8 mouse cellular contexts compared by ENCODE assay signal in the genomic region with DNA sequence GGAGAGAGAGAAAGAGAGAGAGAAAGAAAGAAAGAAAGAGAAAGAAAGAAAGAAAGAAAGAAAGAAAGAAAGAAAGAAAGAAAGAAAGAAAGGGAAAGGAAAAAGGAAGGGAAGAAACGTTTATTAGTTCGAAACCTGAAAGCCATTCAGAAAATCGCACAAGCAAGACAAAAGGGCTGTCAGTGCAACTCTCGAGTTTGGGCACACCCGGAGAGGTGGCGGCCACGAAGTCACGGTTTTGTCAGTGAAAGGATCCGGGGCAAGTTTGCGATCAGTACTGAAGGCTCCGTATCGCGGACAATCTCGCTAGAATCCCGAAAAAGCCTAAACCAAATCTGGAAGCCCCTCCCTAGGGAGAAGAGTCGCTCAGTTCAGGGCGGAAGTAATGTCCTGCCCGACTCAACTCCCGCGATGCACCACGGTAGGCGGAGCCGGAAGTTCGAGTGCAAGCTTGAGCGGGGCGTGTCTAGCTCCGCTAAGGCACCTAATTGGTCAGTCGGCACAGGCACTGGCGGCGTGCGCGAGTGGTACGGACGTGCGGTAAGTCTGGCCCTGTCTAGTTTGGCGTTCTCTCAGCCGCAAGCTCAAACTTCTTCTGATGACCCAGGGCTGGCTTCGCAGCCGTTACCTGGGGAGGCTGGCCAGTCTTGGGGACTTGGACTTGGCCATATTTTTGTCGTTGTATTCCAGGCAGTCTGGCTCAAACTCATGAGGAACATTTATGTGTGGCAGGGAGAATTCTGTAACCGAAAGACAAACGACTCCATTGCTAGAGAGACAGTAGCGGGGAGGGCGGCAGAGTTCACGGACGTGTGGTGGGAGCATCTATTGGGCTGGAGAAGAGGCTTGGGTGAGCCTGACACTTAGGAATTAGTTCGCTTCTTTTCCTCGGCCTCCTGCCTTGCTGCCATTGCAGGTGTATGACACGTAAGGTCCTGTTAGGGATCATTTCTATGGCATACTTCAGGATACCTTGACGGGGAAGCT. TPM values are rescaled to one million over a fixed set of nuclear protein-coding genes. Genes with fewer than 3 reads are reported as not detected.
A peak's percentile ranks its signal among the peaks of the same experiment; 100 is the strongest.
DNase-seq lines count a peak whose midpoint lies in the region; ATAC-seq lines count a peak whose summit lies in the region.

A gene (plus strand): TSS at position 465 of the 987 bp plus-strand sequence.

- DNase-seq in adipocyte (ENCODE audit: low spot score): peak; percentile 98
- peak; percentile 100 for DNase-seq in embryo, embryonic 10 days (ENCODE audit: low spot score)
- DNase-seq in gastrocnemius, postnatal 10 days: peak; percentile 94
- peak; percentile 99 for DNase-seq in induced T-regulatory cell, adult 2 months (ENCODE audit: low read depth)
- peak; percentile 87 to 96 for DNase-seq in left cerebral cortex, adult 9 months (ENCODE audit: low spot score in 2 of 2)
- DNase-seq in right cerebral cortex, postnatal 14 days: peak; percentile 94
- DNase-seq in urinary bladder, postnatal 36 days (ENCODE audit: low spot score in 2 of 2): peak; percentile 92 to 98

- ATAC-seq in megakaryocyte progenitor cell, adult 5-6 weeks (replicated peaks; ENCODE audit: poor library complexity): peak; percentile 99

RNA-seq across cellular contexts. Expression of the gene that starts here (rescaled TPM):
- 1 to 10 TPM; 6.4 to 6.8 TPM for total RNA-seq in gastrocnemius, postnatal 10 days (2021)
- total RNA-seq in megakaryocyte progenitor cell, adult 5-6 weeks (2015): 10.3 and 12.1 TPM in 2 replicates
- 9.0 and 9.4 TPM in 2 replicates for total RNA-seq in megakaryocyte progenitor cell, adult 5-6 weeks (2017)

Comparison
In these comparisons a context has a peak if more than half of its experiments do, and no peak if none do; other contexts are left out.
1. Peak in every context shown above with its lines: DNase-seq and ATAC-seq.